Mouse (Mus musculus): ENCODE measurements at regions not wholly inside any gene's neighbourhood (a gene's known extent, or its start where the extent isn't known, plus 50 kb on each side); places are given as distances from the start of the nearest gene placed in this dataset.
A peak's percentile ranks its signal among the peaks of the same experiment; 100 is the strongest.

GRCm38 (mm10) chr9:14184261-14184660 lies 90.6 kb upstream of the Sesn3 start:
- DNase-seq, result no peak

- DNase-seq, result no peak
Measured at GRCm38 (mm10) chr9:14185681-14186080, 89.2 kb upstream of the Sesn3 start.

- no peak for DNase-seq
Measured at GRCm38 (mm10) chr9:14187753-14188152, 87.1 kb upstream of the Sesn3 start.

GRCm38 (mm10) chr9:14188504-14188903 lies 86.4 kb upstream of the Sesn3 start:
- no peak for DNase-seq

- no peak for DNase-seq
Measured at GRCm38 (mm10) chr9:14190660-14191059, 84.2 kb upstream of the Sesn3 start.

GRCm38 (mm10) chr9:14194748-14195147 lies 80.1 kb upstream of the Sesn3 start:
- no peak for DNase-seq

- no peak for DNase-seq
Measured at GRCm38 (mm10) chr9:14199116-14199515, 75.8 kb upstream of the Sesn3 start.

GRCm38 (mm10) chr9:14199983-14200700 lies 74.7 kb upstream of the Sesn3 start:
- no peak for DNase-seq

GRCm38 (mm10) chr9:14200852-14201251 lies 74.0 kb upstream of the Sesn3 start:
- DNase-seq, result no peak

GRCm38 (mm10) chr9:14202551-14203306 lies 72.1 kb upstream of the Sesn3 start:
- no peak for DNase-seq

- DNase-seq, result no peak
Measured at GRCm38 (mm10) chr9:14203307-14203695, 71.6 kb upstream of the Sesn3 start.

GRCm38 (mm10) chr9:14203768-14204416 lies 71.0 kb upstream of the Sesn3 start:
- no peak for DNase-seq

- DNase-seq, result no peak
Measured at GRCm38 (mm10) chr9:14204817-14205216, 70.0 kb upstream of the Sesn3 start.

GRCm38 (mm10) chr9:14206838-14207560 lies 67.9 kb upstream of the Sesn3 start:
- DNase-seq, result no peak

GRCm38 (mm10) chr9:14207561-14207936 lies 67.3 kb upstream of the Sesn3 start:
- DNase-seq, result no peak

GRCm38 (mm10) chr9:14213283-14213682 lies 61.6 kb upstream of the Sesn3 start:
- peak; percentile 19 for DNase-seq

GRCm38 (mm10) chr9:14215171-14215782 lies 59.6 kb upstream of the Sesn3 start:
- peak; percentile 23 for DNase-seq

- DNase-seq, result no peak
Measured at GRCm38 (mm10) chr9:14215961-14216360, 58.9 kb upstream of the Sesn3 start.

GRCm38 (mm10) chr9:14222936-14223335 lies 51.9 kb upstream of the Sesn3 start:
- no peak for DNase-seq

Measured in layer of hippocampus, adult 9-11 months (tissue).